Mouse (Mus musculus): Measurements from ENCODE around the gene 1700028J19Rik. TPM values are rescaled to one million over a fixed set of nuclear protein-coding genes. Genes with fewer than 3 reads are reported as not detected.
"Not testable (repeated sequence)": the region's sequence is repeated elsewhere in the genome, so short reads cannot be mapped to it uniquely, and the experiment has no call there.

Gene 1700028J19Rik
- polyA plus RNA-seq, 1 experiment from 2014 or later, result 6.0 TPM

- no peak overlapping the region for H3K4me3 ChIP-seq (replicated peaks; ENCODE audit: low read depth, low read length)
- DNase-seq (ENCODE audit: low spot score), result no peak
- 76% methylated on average over 6 of the region's 6 CpGs for WGBS
- H3K36me3 ChIP-seq (ENCODE audit: insufficient read depth, low read length), result peaks cover 17% of the 10 kb centered on the region
- H3K27ac ChIP-seq, result no peak overlapping the region
- ATAC-seq (replicated peaks; ENCODE audit: low FRiP score, low read depth), result no peak
- H3K4me1 ChIP-seq (replicated peaks; ENCODE audit: insufficient read depth, low read length), result no peaks in the 10 kb centered on the region
- no peaks in the 10 kb centered on the region for H3K27me3 ChIP-seq (ENCODE audit: insufficient read depth, low read length)
- no peak overlapping the region for H3K9ac ChIP-seq (ENCODE audit: low read depth, low read length)
- H3K9me3 ChIP-seq (replicated peaks; ENCODE audit: low read length), result no peaks in the 10 kb centered on the region
- no peak for TF ChIP-seq CTCF (IDR thresholded peaks at IDR 0.05; ENCODE audit: low read depth)
- no peak overlapping the region for H3K4me2 ChIP-seq (ENCODE audit: low read length)
Measured at GRCm38 (mm10) chr7:44254930-44255329, 8.4 kb upstream of the 1700028J19Rik start.

- Histone ChIP-seq H3K4me1 (replicated peaks; ENCODE audit: insufficient read depth, low read length) (no peaks in the 10 kb centered on the region), H3K27me3 (ENCODE audit: insufficient read depth, low read length) (no peaks in the 10 kb centered on the region), H3K4me3 (replicated peaks; ENCODE audit: low read depth, low read length) (no peak overlapping the region), H3K4me2 (ENCODE audit: low read length) (no peak overlapping the region), H3K36me3 (ENCODE audit: insufficient read depth, low read length) (peaks cover 29% of the 10 kb centered on the region), H3K9ac (ENCODE audit: low read depth, low read length) (no peak overlapping the region), H3K27ac (no peak overlapping the region), H3K9me3 (replicated peaks; ENCODE audit: low read length) (no peaks in the 10 kb centered on the region)
- 66% methylated on average over 15 of the region's 15 CpGs for WGBS
- no peak for DNase-seq (ENCODE audit: low spot score)
- TF ChIP-seq CTCF (IDR thresholded peaks at IDR 0.05; ENCODE audit: low read depth), result no peak
- peak; percentile 10; the same call in 1 of the 2 replicates for ATAC-seq (replicated peaks; ENCODE audit: low FRiP score, low read depth)
Measured at GRCm38 (mm10) chr7:44253023-44253616, 6.6 kb upstream of the 1700028J19Rik start.

- not testable (repeated sequence) for H3K27me3 ChIP-seq (ENCODE audit: insufficient read depth, low read length); H3K4me1 ChIP-seq (replicated peaks; ENCODE audit: insufficient read depth, low read length); H3K4me3 ChIP-seq (replicated peaks; ENCODE audit: low read depth, low read length); H3K9me3 ChIP-seq (replicated peaks; ENCODE audit: low read length); ATAC-seq (replicated peaks; ENCODE audit: low FRiP score, low read depth); DNase-seq (ENCODE audit: low spot score); H3K9ac ChIP-seq (ENCODE audit: low read depth, low read length); H3K4me2 ChIP-seq (ENCODE audit: low read length); H3K27ac ChIP-seq
- 91% methylated on average over 17 of the region's 17 CpGs for WGBS
- H3K36me3 ChIP-seq (ENCODE audit: insufficient read depth, low read length), result peaks cover 29% of the 10 kb centered on the region
Measured at GRCm38 (mm10) chr7:44250732-44251275, 4.3 kb upstream of the 1700028J19Rik start.

GRCm38 (mm10) chr7:44249248-44249647, 2.8 kb upstream of the 1700028J19Rik start:
- Histone ChIP-seq H3K27ac (no peak overlapping the region), H3K27me3 (ENCODE audit: insufficient read depth, low read length) (no peaks in the 10 kb centered on the region), H3K4me1 (replicated peaks; ENCODE audit: insufficient read depth, low read length) (peaks cover 12% of the 10 kb centered on the region), H3K9me3 (replicated peaks; ENCODE audit: low read length) (no peaks in the 10 kb centered on the region), H3K4me2 (ENCODE audit: low read length) (no peak overlapping the region), H3K36me3 (ENCODE audit: insufficient read depth, low read length) (peaks cover 29% of the 10 kb centered on the region), H3K9ac (ENCODE audit: low read depth, low read length) (no peak overlapping the region), H3K4me3 (replicated peaks; ENCODE audit: low read depth, low read length) (no peak overlapping the region)
- DNase-seq (ENCODE audit: low spot score) (no peak), ATAC-seq (replicated peaks; ENCODE audit: low FRiP score, low read depth) (no peak)
- TF ChIP-seq CTCF (IDR thresholded peaks at IDR 0.05; ENCODE audit: low read depth), result no peak
- 90% methylated on average over 4 of the region's 4 CpGs for WGBS

GRCm38 (mm10) chr7:44247971-44248370, 1.5 kb upstream of the 1700028J19Rik start:
- H3K9me3 ChIP-seq (replicated peaks; ENCODE audit: low read length), result no peaks in the 10 kb centered on the region
- H3K27ac ChIP-seq, result no peak overlapping the region
- H3K27me3 ChIP-seq (ENCODE audit: insufficient read depth, low read length), result no peaks in the 10 kb centered on the region
- peak overlapping the region; percentile 97; the same call in 1 of the 2 replicates for H3K9ac ChIP-seq (ENCODE audit: low read depth, low read length)
- ATAC-seq (replicated peaks; ENCODE audit: low FRiP score, low read depth) (no peak), DNase-seq (ENCODE audit: low spot score) (no peak)
- H3K4me2 ChIP-seq (ENCODE audit: low read length), result peak overlapping the region; percentile 56
- H3K4me3 ChIP-seq (replicated peaks; ENCODE audit: low read depth, low read length), result peak overlapping the region; percentile 90
- no peak for TF ChIP-seq CTCF (IDR thresholded peaks at IDR 0.05; ENCODE audit: low read depth)
- 87% methylated on average over 2 of the region's 2 CpGs for WGBS
- H3K4me1 ChIP-seq (replicated peaks; ENCODE audit: insufficient read depth, low read length), result peaks cover 12% of the 10 kb centered on the region
- H3K36me3 ChIP-seq (ENCODE audit: insufficient read depth, low read length), result peaks cover 26% of the 10 kb centered on the region

GRCm38 (mm10) chr7:44246984-44247470, 532 bp upstream of the 1700028J19Rik start:
- H3K4me2 ChIP-seq (ENCODE audit: low read length), result peak overlapping the region; percentile 56
- ATAC-seq (replicated peaks; ENCODE audit: low FRiP score, low read depth) (peak; percentile 27; the same call in 1 of the 2 replicates), DNase-seq (ENCODE audit: low spot score) (peak; percentile 69)
- peak overlapping the region; percentile 97 for H3K27ac ChIP-seq
- WGBS, result 0% methylated on average over 23 of the region's 23 CpGs
- H3K36me3 ChIP-seq (ENCODE audit: insufficient read depth, low read length), result peaks cover 17% of the 10 kb centered on the region
- peak overlapping the region; percentile 97 for H3K9ac ChIP-seq (ENCODE audit: low read depth, low read length)
- H3K9me3 ChIP-seq (replicated peaks; ENCODE audit: low read length), result no peaks in the 10 kb centered on the region
- H3K4me1 ChIP-seq (replicated peaks; ENCODE audit: insufficient read depth, low read length), result peaks cover 12% of the 10 kb centered on the region
- H3K27me3 ChIP-seq (ENCODE audit: insufficient read depth, low read length), result no peaks in the 10 kb centered on the region
- no peak for TF ChIP-seq CTCF (IDR thresholded peaks at IDR 0.05; ENCODE audit: low read depth)
- peak overlapping the region; percentile 90 for H3K4me3 ChIP-seq (replicated peaks; ENCODE audit: low read depth, low read length)

Data from kidney, postnatal 0 days (tissue).